Mouse (Mus musculus) embryonic facial prominence, embryonic 11.5 days (tissue): ENCODE data around the gene Bckdhb. TPM values are rescaled to one million over a fixed set of nuclear protein-coding genes. Genes with fewer than 3 reads are reported as not detected.

Experiments
- ATAC-seq: fragments of 200-750 bp; cut with Nextera tagmentation; replicated peaks from 2 replicates; pipeline ENCODE4 v1.8.0; 2017; ENCODE audit warnings: low read depth; ENCODE audit not compliant: insufficient number of reproducible peaks, low FRiP score, low TSS enrichment
- DNase-seq: peaks from one replicate; pipeline ENCODE4 v3.0.0-alpha.2; 2015; ENCODE audit warnings: low spot score
- H3K27ac ChIP-seq: fragments of 300-500 bp; sonication (generic); replicated peaks from 2 replicates; pipeline ENCODE4 v1.5.1; 2014; ENCODE audit warnings: mild to moderate bottlenecking, low read depth, low read length, control low read depth
- H3K27me3 ChIP-seq: fragments of 300-500 bp; sonication (generic); 2 replicates; pipeline ENCODE4 v1.6.1; 2014; ENCODE audit warnings: mild to moderate bottlenecking, low read length, moderate library complexity, mixed read lengths; ENCODE audit not compliant: control insufficient read depth, insufficient read depth
- H3K36me3 ChIP-seq: fragments of 300-500 bp; sonication (generic); replicated peaks from 2 replicates; pipeline ENCODE4 v1.6.1; 2014; ENCODE audit warnings: low read depth, mild to moderate bottlenecking, low read length, moderate library complexity, mixed read lengths; ENCODE audit not compliant: control insufficient read depth, insufficient read depth
- H3K4me1 ChIP-seq: fragments of 300-500 bp; sonication (generic); 2 replicates; pipeline ENCODE4 v1.6.1; 2014; ENCODE audit warnings: low read length, mixed read lengths; ENCODE audit not compliant: control insufficient read depth, insufficient read depth
- H3K4me2 ChIP-seq: fragments of 300-500 bp; sonication (generic); 2 replicates; pipeline ENCODE4 v1.6.1; 2014; ENCODE audit warnings: low read depth, mild to moderate bottlenecking, control low read depth, low read length, moderate library complexity
- H3K4me3 ChIP-seq: fragments of 300-500 bp; sonication (generic); 2 replicates; pipeline ENCODE4 v1.5.1; 2014; ENCODE audit warnings: low read depth, low read length, control low read depth
- H3K9ac ChIP-seq: fragments of 300-500 bp; sonication (generic); replicated peaks from 2 replicates; pipeline ENCODE4 v1.6.1; 2014; ENCODE audit warnings: mild to moderate bottlenecking, control low read depth, low read length
- H3K9me3 ChIP-seq: fragments of 300-500 bp; sonication (generic); replicated peaks from 2 replicates; pipeline ENCODE4 v1.6.1; 2016; ENCODE audit warnings: mild to moderate bottlenecking, low read length, inconsistent platforms, mixed read lengths; ENCODE audit not compliant: control insufficient read depth
- WGBS: fragments of 180-500 bp; shearing (Covaris S2); extraction: QIAGEN DNeasy Blood & Tissue Kit; methylation state at CpG from one replicate; pipeline ENCODE4 v1.1.7; 2014; 5-methylcytosine and 5-hydroxymethylcytosine counted together
- polyA plus RNA-seq: library from polyadenylated mRNA; unstranded; fragments of >200 nt; fragmentation: Nextera tagmentation; extraction: Ambion mirVana; gene quantifications from 2 replicates; pipeline ENCODE4 v1.2.1, GENCODE M21; 2014

The Bckdhb gene
- 68.0 and 83.8 TPM in 2 replicates for polyA plus RNA-seq

DNA sequence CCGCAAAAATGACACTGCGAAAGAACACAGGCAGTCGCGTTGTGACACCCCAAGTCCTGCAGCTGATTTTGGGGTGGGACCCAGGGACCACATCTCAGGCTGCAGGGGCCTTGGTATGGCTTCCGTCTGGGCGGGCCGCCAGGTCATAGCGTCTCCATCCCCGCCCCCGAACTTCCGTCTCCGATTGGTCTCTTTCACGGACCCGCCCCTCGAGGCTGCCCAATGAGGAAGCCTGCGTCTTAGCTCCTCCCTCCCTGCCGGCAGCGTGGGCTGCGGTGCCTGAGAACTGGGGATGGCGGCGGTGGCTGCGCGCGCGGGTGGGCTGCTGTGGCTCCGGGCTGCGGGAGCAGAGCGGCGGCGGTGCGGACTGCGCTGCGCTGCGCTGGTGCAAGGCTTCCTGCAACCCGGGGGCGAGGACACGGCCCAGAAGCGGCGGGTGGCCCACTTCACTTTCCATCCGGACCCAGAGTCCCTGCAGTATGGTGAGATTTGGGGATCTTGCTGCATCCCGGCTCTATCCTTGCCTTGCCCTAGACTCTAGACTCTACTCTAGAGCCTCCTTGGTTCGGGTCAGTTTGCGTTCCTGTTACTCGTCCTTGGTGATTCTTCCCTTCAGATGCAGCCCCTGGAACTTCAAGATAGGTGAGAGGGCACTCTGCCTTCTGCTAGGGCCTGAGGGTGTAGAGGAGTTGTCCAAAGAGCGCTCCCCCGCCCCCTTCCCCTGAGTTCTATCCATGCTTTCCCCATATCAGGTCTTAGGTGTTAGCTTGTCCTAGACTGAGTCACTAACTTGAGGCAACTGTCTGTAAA, at the start of gene Bckdhb:
Bckdhb (plus strand) TSS at position 268 of the 810 bp plus-strand sequence.
- H3K36me3 ChIP-seq: no peaks in the 10 kb centered on the region
- peak within 1 kb of the TSS; percentile 82 for H3K9ac ChIP-seq
- H3K27ac ChIP-seq: no peak within 1 kb of the TSS
- WGBS: under 1% methylated on average over 37 of the region's 46 CpGs
- no peaks in the 10 kb centered on the region for H3K27me3 ChIP-seq
- no peaks in the 10 kb centered on the region for H3K4me1 ChIP-seq
- ATAC-seq (peak; percentile 99), DNase-seq (peak; percentile 97)
- H3K9me3 ChIP-seq: no peaks in the 10 kb centered on the region
- peak within 1 kb of the TSS; percentile 65 for H3K4me2 ChIP-seq
- H3K4me3 ChIP-seq: peak within 1 kb of the TSS; percentile 69

DNA sequence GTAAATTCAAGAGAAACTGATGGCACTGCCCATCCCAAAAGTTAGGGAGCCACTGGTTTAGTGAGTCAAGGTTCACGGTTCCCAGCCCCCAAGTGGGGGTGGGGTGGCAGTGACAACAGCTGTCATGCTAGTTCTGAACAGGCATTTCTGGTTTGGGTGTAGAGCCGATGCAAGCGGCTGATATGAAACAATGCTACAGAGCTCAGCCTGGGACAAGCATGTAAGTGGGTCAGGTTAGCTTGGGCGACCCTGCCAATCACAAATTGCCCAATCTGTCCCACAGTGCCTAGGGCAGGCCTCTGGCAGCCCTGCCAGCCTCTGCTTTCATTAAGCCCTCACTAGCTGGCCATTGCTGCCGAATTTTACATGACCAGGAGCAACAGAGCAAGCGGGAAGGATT, 42.8 kb upstream of the Bckdhb start:
- Histone ChIP-seq H3K36me3 (no peaks in the 10 kb centered on the region), H3K27ac (no peak overlapping the region)
- no peak for ATAC-seq

DNA sequence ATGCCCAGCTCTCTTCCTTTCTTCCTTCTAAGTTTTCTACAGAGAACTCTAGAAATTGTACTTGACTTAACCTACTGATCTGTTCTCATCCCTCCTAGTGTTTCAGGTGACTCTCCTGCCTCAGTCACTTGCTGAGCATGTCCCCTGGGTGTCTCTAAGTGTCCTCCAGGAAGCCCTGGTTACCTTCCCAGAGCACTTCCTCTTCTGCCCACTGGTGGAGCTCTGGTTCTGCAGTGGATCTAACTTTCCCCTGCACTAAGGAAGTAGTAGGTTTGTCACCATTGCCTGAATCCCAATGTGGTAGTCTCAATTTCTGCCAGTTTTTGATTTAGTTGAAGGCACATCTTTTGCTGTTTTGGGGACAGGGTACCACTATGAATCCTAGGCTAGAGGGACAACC, 38.8 kb upstream of the Bckdhb start:
- Histone ChIP-seq H3K9ac (no peak overlapping the region), H3K9me3 (no peaks in the 10 kb centered on the region), H3K4me2 (no peak overlapping the region), H3K27ac (no peak overlapping the region), H3K27me3 (no peaks in the 10 kb centered on the region), H3K4me1 (no peaks in the 10 kb centered on the region), H3K36me3 (no peaks in the 10 kb centered on the region), H3K4me3 (no peak overlapping the region)
- no peak for ATAC-seq
- DNase-seq: no peak

More for the DNA sequence above, 42.8 kb upstream of the Bckdhb start:
- Histone ChIP-seq H3K4me2 (no peak overlapping the region), H3K4me3 (no peak overlapping the region), H3K27me3 (no peaks in the 10 kb centered on the region), H3K4me1 (no peaks in the 10 kb centered on the region), H3K9ac (no peak overlapping the region), H3K9me3 (no peaks in the 10 kb centered on the region)
- no peak for DNase-seq
- 85% methylated on average over 6 of the region's 6 CpGs for WGBS

DNA sequence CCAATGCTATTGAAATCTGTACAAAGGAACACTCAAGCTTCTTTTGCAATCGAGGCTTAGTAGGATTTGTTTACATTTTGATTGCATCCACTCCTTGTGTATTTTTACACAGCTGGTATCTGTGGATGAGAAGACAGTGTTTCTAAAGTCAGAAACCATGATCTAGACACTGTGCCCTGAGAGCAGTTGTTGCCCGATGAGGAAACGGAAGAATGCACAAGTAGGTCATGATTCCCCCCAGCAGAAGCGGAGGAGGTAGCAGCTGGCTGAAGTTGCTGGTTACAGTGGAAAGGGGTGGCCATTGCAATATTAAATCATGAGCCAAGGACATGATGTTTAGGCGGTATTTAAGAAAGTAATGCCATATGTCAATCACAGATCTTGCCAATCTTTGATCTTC, 36.7 kb upstream of the Bckdhb start:
- H3K4me2 ChIP-seq: no peak overlapping the region
- 90% methylated on average over 5 of the region's 5 CpGs for WGBS
- ATAC-seq: no peak
- H3K4me3 ChIP-seq: no peak overlapping the region
- no peaks in the 10 kb centered on the region for H3K27me3 ChIP-seq
- H3K9ac ChIP-seq: no peak overlapping the region
- H3K27ac ChIP-seq: no peak overlapping the region
- H3K36me3 ChIP-seq: no peaks in the 10 kb centered on the region
- no peak for DNase-seq
- H3K4me1 ChIP-seq: no peaks in the 10 kb centered on the region
- no peaks in the 10 kb centered on the region for H3K9me3 ChIP-seq

DNA sequence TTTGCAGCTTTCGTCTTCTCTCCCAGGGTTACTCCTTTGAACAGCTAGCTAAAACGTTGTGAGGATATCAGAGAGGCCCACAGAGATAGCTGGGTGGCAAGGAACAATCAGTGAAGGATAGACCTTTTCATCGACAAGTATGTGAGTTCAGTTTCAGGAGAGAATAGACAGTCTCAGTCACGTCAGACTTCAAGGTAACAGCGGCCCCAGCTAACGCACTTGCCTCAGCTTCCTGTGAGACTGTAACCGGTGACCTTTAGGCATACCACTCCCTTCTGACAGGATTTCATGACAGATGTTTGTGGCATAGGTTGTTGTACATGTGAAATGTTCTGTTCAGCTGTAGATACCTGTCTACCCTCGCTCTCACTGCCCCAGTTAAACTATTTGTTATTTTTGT, 31.9 kb upstream of the Bckdhb start:
- Histone ChIP-seq H3K9ac (no peak overlapping the region), H3K27me3 (no peaks in the 10 kb centered on the region), H3K27ac (no peak overlapping the region), H3K9me3 (no peaks in the 10 kb centered on the region), H3K36me3 (no peaks in the 10 kb centered on the region), H3K4me3 (no peak overlapping the region), H3K4me1 (no peaks in the 10 kb centered on the region), H3K4me2 (no peak overlapping the region)
- ATAC-seq (no peak), DNase-seq (no peak)
- 67% methylated on average over 8 of the region's 8 CpGs for WGBS

DNA sequence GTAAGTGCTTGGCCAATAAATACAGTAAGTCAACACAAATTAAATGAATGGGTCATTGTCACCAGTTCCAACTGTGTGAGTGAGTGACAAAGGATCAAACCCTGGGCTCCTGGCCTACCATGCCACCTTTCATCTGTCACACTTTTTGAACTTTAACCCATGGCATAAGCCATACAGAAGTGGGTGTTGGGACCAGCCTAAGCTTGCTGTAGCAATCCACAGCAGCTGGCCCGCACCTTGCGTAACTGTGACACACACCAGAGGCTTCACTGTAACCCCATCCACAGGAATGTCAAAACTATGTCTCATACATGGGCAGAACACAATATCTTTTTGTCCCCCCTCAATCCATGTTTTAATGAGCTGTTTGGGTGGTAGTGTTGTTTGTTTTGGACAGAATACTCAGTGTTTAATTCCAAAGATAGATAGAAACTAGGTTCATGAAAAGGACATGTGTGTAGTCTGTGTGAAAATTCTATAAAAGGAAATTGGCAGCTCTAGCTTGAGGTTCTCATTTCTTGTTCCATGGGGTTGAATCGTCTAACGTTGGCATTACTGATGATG, 31.1 kb upstream of the Bckdhb start:
- Histone ChIP-seq H3K27me3 (no peaks in the 10 kb centered on the region), H3K36me3 (no peaks in the 10 kb centered on the region), H3K4me2 (no peak overlapping the region), H3K4me3 (no peak overlapping the region), H3K9me3 (no peaks in the 10 kb centered on the region), H3K4me1 (no peaks in the 10 kb centered on the region), H3K27ac (no peak overlapping the region), H3K9ac (no peak overlapping the region)
- ATAC-seq (no peak), DNase-seq (no peak)
- 88% methylated on average over 4 of the region's 4 CpGs for WGBS

DNA sequence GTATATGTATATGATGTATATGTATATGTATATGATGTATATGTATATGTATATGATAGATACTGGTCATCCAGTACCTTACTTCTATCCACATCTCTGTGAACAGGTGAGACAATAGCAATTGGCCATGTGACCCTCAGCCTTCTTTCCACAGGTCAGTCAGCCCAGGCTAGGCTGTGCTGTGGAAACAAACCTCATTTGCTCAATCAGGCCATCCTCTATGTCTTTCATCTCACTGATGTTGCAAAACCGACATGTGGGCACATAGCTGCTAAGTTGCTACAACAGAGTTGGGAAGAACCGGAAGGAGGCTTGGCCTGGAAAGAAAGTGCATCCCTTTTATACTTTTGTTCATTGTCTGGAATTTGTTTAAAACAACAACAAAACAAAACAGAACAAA, 22.9 kb upstream of the Bckdhb start:
- H3K4me2 ChIP-seq: no peak overlapping the region
- H3K4me1 ChIP-seq: no peaks in the 10 kb centered on the region
- H3K4me3 ChIP-seq: no peak overlapping the region
- ATAC-seq: no peak
- no peaks in the 10 kb centered on the region for H3K9me3 ChIP-seq
- WGBS: 89% methylated on average over 2 of the region's 2 CpGs
- no peak for DNase-seq
- H3K36me3 ChIP-seq: no peaks in the 10 kb centered on the region
- no peak overlapping the region for H3K27ac ChIP-seq
- no peaks in the 10 kb centered on the region for H3K27me3 ChIP-seq
- no peak overlapping the region for H3K9ac ChIP-seq

DNA sequence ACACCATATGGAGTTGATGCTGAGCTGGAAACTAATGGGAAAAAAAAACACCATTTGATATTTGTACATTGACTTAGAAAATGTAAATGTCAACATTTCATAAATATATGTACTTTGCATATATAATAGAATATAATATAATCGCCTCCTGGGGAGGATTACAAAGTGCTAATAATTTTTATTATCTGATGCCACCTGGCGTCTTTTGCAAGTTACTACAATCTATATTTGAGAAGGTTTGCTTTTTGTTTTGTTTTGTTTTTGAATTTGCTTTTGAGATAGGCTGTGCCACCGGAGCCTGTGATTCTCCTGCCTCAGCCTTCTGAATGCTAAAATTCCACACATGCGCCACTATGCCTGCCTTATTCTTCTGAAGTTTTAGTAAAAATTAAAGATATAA, 19.1 kb upstream of the Bckdhb start:
- Histone ChIP-seq H3K27ac (no peak overlapping the region), H3K9me3 (no peaks in the 10 kb centered on the region), H3K27me3 (no peaks in the 10 kb centered on the region), H3K36me3 (no peaks in the 10 kb centered on the region), H3K9ac (no peak overlapping the region), H3K4me1 (no peaks in the 10 kb centered on the region), H3K4me3 (no peak overlapping the region), H3K4me2 (no peak overlapping the region)
- ATAC-seq: no peak
- WGBS: 69% methylated on average over 4 of the region's 4 CpGs
- peak; percentile 32 for DNase-seq
